Mouse (Mus musculus): Measurements from ENCODE around the gene Tcp10a. TPM values are rescaled to one million over a fixed set of nuclear protein-coding genes. Genes with fewer than 3 reads are reported as not detected.

Gene Tcp10a
- polyA plus RNA-seq, 1 experiment from 2014 or later, result not detected

Other genes with a start within 250 kb of the Tcp10a start
- 24.4 and 29.9 TPM in 2 replicates for gene Rps6ka2, start 154.5 kb upstream of the Tcp10a start, polyA plus RNA-seq (2015; fragmentation: Nextera tagmentation; extraction: Ambion mirVana)
- gene Ttll2, start 28.1 kb downstream of the Tcp10a start, polyA plus RNA-seq (2015; fragmentation: Nextera tagmentation; extraction: Ambion mirVana), result not detected in 2 replicates
- not detected in 2 replicates for gene Gm49630, start 47.3 kb downstream of the Tcp10a start, polyA plus RNA-seq (2015; fragmentation: Nextera tagmentation; extraction: Ambion mirVana)
- gene Unc93a2, start 60.8 kb downstream of the Tcp10a start, polyA plus RNA-seq (2015; fragmentation: Nextera tagmentation; extraction: Ambion mirVana), result 0.06 TPM in 1 of 2 replicates, not detected in the other

All from heart, embryonic 15.5 days (tissue).